Mouse (Mus musculus): ENCODE measurements around the gene Srl. TPM values are rescaled to one million over a fixed set of nuclear protein-coding genes. Genes with fewer than 3 reads are reported as not detected.
"Not testable (repeated sequence)": the region's sequence is repeated elsewhere in the genome, so short reads cannot be mapped to it uniquely, and the experiment has no call there.

The Srl gene
- 5.6 and 6.9 TPM in 2 replicates for polyA plus RNA-seq (2015; fragmentation: Nextera tagmentation; extraction: Ambion mirVana)

DNA sequence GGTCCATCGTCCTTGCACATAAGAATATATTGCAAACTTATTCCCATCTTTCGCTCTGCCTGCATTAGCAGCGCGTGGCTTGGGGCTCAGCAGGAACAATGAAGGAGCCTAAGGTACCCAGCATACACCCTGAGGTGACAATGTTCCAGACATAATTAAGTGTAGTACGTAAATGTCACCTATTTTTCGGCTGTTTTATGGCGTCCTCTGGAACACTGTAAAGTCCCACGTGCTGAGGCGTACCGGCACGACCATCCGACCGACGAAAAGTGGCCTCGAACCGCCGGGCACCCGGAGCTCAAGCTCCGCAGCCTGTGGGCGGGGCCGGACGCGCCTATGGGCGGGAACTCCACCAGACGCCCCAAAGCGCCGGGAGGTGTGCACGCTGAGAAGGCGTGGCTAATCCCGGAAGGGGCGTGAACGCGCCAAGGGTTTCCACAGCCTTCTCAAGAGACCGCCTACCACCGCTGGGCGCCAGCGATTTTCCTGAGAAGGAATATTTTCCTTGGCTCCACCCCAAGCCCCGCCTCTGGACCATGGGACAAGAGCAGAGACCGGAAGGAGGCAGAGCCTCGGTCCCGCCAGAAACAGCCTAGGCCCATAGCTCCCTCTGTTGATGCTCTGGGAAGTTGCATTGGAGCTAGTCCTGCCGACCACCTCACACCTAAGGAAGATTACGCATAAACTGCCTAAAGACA is at the start of gene Srl:
Gene Srl (minus strand): TSS at position 316 of the 698 bp plus-strand sequence.
- peak; percentile 95 for DNase-seq (ENCODE audit: low spot score)

GRCm38 (mm10) chr16:4590236-4590635 is 48.6 kb upstream of the Srl start:
- peak; percentile 36 for DNase-seq (ENCODE audit: low spot score)

GRCm38 (mm10) chr16:4587516-4588210 is 46.0 kb upstream of the Srl start:
- no peak for DNase-seq (ENCODE audit: low spot score)

- peak; percentile 97 for DNase-seq (ENCODE audit: low spot score)
Measured at GRCm38 (mm10) chr16:4586531-4587123, 45.0 kb upstream of the Srl start.

DNA sequence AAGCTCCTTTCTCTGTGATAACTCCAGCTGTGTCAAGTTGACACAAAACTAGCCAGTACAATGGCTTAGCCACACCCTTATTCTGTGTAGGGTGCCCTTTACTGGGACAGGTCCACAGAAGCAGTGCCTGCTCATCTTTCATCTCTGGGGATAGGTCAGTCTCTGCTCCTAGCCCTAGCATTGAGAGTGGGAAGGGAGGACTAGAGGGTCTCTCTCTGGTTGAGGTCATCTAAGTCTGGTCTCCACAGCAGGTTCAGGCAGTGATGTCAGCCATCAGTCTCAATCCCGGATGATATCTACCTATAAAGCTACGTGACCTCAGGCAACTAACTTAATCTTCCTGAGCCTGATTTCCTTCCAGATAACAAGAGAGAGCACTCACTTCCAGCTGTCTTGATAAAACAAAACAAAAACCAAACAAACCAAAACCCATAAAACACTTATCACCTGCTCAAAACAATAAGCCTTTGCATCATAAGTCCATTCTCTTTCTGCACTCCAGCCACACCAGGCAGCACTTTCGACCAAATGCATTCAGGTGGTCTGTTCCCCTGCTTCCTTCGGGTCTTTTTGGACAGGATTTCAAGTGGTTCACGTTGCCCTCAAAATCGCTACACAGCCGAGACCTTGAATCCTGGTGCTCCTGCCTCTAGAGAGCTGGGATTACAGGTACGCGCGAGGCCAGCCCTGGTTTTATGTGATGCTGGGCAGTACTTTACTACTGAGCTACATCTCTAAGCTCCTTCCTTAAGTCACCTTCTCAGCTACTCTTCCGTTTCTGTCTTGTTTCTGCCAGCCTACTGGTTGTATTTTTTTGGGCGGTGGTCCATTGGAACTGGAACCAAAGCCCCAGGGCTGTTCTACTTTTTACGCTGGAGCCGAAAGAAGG is 44.3 kb upstream of the Srl start:
- DNase-seq (ENCODE audit: low spot score) = peak; percentile 13

GRCm38 (mm10) chr16:4584438-4584837 is 42.8 kb upstream of the Srl start:
- DNase-seq (ENCODE audit: low spot score) = no peak

- DNase-seq (ENCODE audit: low spot score) = peak; percentile 40
Measured at GRCm38 (mm10) chr16:4583807-4584206, 42.2 kb upstream of the Srl start.

- not testable (repeated sequence) for DNase-seq (ENCODE audit: low spot score)
Measured at GRCm38 (mm10) chr16:4581179-4581578, 39.6 kb upstream of the Srl start.

GRCm38 (mm10) chr16:4578630-4579029 is 37.0 kb upstream of the Srl start:
- no peak for DNase-seq (ENCODE audit: low spot score)

GRCm38 (mm10) chr16:4576873-4577272 is 35.3 kb upstream of the Srl start:
- DNase-seq (ENCODE audit: low spot score) = peak; percentile 36

DNA sequence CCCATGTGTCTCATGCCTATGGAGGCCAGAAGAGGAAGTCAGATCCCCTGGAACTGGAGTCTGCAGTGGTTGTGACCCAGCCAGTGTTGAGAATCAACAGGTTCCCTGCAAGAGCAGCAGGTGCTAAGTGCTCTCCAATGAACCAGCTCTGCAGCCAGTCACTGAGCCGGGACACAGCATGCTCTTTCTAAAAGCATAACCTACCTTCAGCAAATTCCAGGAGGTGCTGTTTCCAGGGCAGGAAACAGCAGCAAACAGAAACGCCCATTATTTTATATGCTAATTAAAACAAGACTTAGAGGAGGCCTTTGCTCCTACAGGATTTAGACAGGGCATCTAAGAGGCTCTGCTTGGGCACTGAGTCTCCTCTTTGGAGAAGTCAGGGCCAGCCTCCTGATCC is 34.4 kb upstream of the Srl start:
- no peak for DNase-seq (ENCODE audit: low spot score)

DNA sequence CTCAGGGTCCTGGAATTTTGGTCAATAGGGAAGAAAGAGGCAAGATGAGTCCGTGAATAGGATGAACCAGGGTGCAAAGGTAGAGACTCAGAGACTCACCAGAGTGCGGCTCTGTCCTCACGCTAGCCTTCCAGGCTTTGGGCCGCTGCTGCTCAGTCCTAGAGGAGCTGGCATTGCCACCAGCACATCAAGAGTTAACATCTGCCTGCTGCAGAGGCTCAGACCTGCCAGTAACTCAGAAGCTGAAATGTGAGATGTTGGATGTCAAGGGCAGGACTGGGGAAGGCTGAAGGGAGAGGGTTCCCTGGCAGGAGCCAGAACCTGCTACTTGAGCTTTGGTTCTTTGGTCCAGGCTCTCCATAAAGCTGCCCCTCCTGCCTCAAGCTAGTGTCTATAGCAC is 29.1 kb upstream of the Srl start:
- no peak for DNase-seq (ENCODE audit: low spot score)

DNA sequence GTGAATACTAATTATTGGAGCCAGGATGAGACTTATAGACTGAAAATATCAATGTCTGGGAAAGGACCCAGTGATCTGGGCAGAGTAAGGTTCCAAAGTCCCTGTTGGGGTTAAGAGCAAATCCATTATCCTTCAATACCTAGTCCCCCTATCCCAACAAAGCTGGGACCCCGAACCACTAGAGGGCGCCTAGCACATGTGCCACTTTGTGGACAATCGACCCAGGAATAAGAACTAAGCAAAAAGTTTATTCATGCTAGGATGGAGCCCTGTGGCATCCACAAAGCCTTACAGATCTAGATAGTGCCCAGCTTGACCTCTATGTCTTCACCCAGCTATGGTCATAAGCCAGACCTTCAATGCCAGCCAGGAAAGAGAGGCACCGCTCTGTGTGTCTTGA is 26.3 kb upstream of the Srl start:
- DNase-seq (ENCODE audit: low spot score) = peak; percentile 79

DNA sequence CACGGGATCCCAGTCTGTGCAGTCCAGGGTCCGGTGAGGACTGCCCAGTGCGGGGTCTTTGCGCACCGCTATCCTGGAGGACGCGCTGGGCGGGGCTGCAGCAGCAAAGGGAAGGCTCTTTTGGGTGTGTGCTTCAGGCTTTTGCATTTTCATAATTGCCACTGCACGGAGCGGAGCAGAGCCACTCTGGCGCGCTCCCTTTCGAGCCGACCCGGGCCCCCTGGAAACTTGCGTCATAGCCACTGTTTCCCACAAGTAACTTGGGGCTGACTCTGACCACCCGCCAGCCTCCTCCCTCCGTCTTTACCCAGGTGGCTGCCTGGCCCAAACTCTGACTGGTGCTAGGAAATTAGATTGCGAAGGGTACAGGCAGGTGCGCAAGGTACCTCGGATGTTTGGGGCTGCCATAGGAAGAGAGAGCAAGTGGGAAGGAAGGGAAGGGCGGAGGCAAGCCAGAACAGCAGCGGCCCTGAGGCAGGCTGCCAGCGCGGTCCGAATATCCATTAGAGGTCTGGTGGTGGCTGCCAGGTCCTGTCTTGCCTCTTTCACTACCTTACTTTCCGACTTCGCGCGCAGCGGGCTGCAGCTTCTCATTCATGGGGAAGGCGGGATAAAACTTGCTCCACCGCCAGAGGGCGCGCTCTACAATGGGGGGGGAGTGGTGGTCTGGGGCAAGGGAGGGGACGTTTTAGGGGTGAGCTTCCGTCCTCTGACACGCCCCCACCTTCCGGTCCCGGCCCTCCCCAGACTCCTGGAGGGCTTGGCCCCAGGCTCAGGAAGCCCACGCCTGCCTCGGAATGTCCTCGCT is 18.7 kb upstream of the Srl start:
- peak; percentile 73 for DNase-seq (ENCODE audit: low spot score)

DNA sequence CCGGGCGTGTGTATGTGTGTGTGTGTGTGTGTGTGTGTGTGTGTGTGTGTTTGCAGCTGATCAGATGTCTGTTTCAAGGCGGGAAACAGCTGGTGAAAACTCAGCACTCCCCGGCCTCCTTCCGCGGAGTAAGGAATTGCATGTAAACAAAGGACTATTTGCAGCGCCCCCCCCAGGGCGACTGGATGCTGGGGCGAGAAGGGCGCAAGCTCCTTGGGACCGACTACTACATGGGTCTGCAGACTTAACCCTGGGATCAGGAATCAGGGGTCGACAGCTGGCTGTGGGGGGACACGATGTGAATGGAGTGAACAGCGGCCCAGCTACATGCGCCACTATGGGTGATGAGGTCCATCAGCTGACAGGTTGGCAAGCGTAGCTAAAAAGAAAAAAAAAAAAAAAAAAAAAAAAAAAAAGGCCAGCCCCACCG is 18.1 kb upstream of the Srl start, which contains the start of gene Tfap4:
Gene Tfap4 (minus strand): TSS at position 140 of the 430 bp plus-strand sequence.
- DNase-seq (ENCODE audit: low spot score) = peak; percentile 91

DNA sequence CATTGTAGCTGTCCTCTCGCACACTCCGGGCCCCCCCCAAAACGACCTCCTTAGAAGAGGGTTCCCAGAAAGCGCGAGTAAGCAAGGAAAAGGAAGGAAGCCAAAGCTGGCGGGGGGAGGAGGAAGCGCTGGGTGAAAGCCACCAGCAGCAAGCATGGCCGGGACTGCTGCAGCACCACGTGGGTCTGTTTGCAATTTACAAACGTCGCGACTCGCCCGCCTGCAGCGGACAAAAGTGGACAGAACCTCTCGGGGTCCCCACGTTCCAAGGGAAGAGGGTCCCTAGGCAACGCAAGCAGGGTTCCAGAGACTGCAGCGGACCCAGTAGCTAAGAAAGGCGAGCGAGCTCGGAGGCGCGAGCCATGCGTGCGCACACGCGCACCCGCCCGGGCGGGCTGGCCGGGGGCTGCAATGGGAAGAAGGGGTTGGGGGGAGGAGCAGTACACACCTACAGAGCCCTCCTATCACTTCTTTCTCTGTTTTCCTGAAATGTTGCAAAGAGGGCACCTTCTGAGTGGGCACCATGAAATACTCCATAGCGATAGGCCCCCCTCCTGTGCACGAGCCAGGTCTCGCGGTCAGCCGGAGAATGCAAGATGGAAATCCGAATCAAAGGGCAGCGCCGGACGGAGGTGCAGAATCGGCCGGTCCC is 17.5 kb upstream of the Srl start:
- DNase-seq (ENCODE audit: low spot score) = peak; percentile 57

DNA sequence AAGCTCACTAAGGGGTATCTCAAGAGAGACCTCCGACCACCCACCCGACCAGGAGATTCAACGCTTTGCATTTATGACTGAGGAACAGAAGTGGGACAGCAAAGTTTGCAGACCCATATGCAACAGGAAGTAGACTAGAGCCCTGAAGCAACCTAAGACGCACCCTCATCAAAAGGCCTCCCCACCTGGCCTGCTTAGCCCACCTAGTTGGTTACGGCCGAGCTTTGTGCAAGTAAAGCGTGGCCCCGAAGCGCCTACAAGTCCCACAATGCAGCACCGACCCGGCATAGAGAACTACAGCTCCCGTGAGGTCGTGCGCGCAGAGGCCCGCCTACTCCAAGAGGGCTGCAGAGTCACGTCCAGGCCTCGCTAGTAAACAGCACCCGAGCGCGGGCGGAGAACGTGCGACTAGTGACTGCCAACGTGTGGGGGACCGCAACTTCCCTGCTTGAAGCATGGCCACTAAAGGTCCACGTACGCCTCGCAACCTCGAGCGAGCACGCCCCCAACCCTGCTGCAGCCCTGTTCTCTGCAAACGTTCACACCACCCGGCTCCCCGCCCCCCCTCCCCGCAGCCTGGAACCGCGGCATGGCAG is 16.9 kb upstream of the Srl start:
- DNase-seq (ENCODE audit: low spot score) = peak; percentile 93

- peak; percentile 77 for DNase-seq (ENCODE audit: low spot score)
Measured at GRCm38 (mm10) chr16:4557949-4558348, 16.3 kb upstream of the Srl start.

DNA sequence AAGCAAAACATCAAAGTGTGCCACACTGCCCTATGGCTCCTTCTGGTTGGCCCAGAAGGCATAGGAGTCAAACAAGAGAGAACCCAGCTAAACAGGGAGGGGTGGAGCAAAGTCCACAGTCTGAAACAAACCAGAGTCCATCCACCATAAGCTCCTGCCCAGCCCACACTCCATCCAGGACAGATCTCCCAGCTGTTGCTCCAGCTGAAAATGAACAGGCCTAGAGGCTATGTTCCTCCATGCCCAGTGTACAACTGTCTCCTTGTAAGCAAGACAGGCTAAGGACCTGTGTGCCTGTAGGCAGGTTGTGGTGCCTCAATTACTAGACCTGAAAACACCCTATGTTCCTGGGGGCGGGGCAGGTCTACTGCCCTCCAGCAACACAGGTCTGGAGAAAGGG is 15.5 kb upstream of the Srl start:
- no peak for DNase-seq (ENCODE audit: low spot score)

DNA sequence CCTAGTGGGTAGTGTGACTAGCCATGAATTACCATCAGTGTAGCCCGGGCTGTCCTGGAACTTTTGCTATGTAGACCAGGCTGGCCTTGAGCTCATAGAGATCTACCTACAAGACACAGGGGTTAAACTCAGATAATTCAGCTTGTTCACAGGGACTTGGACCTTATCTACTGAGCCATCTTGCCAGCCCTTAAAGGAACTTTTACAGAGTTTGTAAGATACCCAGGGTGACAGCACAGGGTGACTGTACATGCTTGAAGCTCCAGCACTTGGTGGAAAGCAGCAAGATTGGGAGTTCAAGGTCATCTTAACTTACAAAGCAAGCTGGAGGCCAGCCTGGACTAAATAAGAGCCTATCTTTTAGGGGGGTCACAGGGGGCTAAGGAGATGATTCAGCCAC is 13.9 kb upstream of the Srl start:
- no peak for DNase-seq (ENCODE audit: low spot score)

Measured in thymus, postnatal 0 days (tissue).